Mouse (Mus musculus): Measurements from ENCODE around the gene Tulp2. TPM values are rescaled to one million over a fixed set of nuclear protein-coding genes. Genes with fewer than 3 reads are reported as not detected.

Tulp2 gene
- 0.28 and 1.3 TPM in 2 replicates for polyA plus RNA-seq (2015; fragmentation: Nextera tagmentation; extraction: Ambion mirVana)

DNA sequence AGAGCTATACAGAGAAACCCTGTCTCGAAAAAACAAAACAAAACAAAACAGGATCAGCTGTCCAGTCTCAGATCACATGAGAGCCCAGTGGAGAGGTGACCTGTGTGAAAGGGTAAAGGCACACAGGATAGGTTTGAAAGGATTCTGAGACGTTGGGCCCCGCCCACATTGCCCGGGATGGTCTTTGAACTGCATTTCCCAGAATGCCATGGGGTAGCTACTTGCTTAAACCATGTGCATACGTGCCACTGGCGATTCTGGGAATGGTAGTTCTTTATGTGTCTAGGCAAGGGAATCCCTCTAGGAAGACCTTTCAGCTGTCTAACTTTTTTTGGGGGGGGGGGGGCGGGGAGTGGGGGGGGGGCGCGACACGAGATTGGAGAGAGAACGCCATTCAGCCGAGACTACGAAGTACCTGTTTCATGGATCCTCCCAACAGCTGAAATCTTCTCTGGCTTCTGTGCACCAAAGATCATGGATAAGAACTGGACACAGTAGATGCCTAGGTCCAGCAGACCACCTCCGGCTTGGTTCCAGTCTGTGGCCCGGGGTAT, at the start of gene Tulp2:
Tulp2 (plus strand) TSS at position 504 of the 554 bp plus-strand sequence.
- Histone ChIP-seq H3K27me3 (no peaks in the 10 kb centered on the region), H3K4me2 (no peak within 1 kb of the TSS), H3K4me3 (no peak within 1 kb of the TSS), H3K36me3 (no peaks in the 10 kb centered on the region), H3K27ac (no peak within 1 kb of the TSS), H3K9me3 (replicated peaks) (no peaks in the 10 kb centered on the region), H3K4me1 (replicated peaks) (no peaks in the 10 kb centered on the region), H3K9ac (no peak within 1 kb of the TSS)
- 47% methylated on average over 15 of the region's 15 CpGs for WGBS
- ATAC-seq (replicated peaks; ENCODE audit: insufficient number of reproducible peaks, insufficient read depth, low FRiP score, low read depth), result peak; percentile 74

DNA sequence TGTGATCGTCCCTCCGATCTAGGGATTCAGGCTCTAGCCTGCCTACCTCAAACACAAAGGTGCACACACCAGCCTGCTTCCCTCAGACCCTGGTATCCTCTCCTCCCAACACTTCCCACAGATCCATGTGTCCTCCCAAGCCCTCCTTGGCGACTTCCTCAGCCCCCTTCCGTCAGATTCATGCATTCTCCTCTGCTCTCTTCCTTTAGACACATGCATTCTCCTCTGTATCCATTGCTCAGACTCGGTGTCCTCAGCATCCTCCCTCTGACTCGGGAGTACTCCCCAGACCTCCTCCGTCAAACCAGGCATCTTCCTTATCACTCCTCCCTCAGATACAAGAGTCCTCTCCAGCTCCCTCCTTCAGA, 47.9 kb upstream of the Tulp2 start:
- Histone ChIP-seq H3K36me3 (peaks cover 28% of the 10 kb centered on the region), H3K4me3 (peak overlapping the region; percentile 80), H3K27me3 (no peaks in the 10 kb centered on the region), H3K4me1 (replicated peaks) (peaks cover 44% of the 10 kb centered on the region), H3K9me3 (replicated peaks) (no peaks in the 10 kb centered on the region), H3K27ac (peak overlapping the region; percentile 91), H3K9ac (peak overlapping the region; percentile 81), H3K4me2 (peak overlapping the region; percentile 94)
- 0% methylated on average over 7 of the region's 7 CpGs for WGBS
- no peak for ATAC-seq (replicated peaks; ENCODE audit: insufficient number of reproducible peaks, insufficient read depth, low FRiP score, low read depth)

DNA sequence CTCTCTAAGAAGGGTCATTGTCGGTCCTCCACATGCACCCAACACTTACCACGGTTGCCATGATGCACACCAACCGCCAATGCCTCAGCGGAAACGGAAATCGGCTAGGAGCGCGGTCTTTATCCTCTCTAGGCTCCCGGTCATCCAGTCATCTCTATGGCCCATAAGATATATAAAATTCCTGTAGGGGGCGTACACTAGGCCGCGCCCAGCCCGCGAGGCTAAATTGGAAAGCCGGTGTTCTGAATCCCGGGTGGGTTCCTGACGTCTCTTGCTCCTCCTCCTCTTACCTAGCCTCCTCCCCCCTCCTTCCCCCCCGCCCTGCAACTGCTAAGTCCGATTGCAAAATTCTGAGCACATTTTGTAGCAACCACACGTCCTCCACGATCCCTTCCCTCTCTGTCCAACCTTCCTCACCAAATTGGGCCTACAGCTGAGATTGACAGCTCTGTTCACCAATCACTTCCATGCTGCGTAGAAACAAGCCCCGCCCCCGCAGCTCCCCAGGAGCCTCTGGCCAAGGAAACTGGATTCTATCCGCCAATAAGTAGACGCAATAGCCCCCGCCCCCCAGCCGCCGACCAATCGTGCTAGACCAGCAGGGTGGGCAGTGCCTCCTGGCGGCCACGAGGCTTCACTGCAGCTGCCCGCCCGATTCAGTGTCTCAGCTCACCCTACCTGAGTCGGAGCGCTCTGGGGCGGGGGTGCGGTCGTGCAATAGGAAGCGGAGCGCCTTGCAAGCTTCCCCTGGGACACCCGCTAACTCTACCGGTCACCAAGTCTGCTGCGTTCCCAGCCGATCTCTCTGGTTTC, 47.3 kb upstream of the Tulp2 start, which contains the start of gene Gys1:
Gys1 (plus strand) TSS at position 642 of the 813 bp plus-strand sequence.
- no peaks in the 10 kb centered on the region for H3K27me3 ChIP-seq
- peak within 1 kb of the TSS; percentile 91 for H3K27ac ChIP-seq
- peak within 1 kb of the TSS; percentile 80 for H3K4me3 ChIP-seq
- H3K9ac ChIP-seq, result peak within 1 kb of the TSS; percentile 88
- H3K36me3 ChIP-seq, result peaks cover 23% of the 10 kb centered on the region
- peak within 1 kb of the TSS; percentile 94 for H3K4me2 ChIP-seq
- WGBS, result under 1% methylated on average over 45 of the region's 45 CpGs
- no peaks in the 10 kb centered on the region for H3K9me3 ChIP-seq (replicated peaks)
- peaks cover 44% of the 10 kb centered on the region for H3K4me1 ChIP-seq (replicated peaks)
- ATAC-seq (replicated peaks; ENCODE audit: insufficient number of reproducible peaks, insufficient read depth, low FRiP score, low read depth), result peak; percentile 96

DNA sequence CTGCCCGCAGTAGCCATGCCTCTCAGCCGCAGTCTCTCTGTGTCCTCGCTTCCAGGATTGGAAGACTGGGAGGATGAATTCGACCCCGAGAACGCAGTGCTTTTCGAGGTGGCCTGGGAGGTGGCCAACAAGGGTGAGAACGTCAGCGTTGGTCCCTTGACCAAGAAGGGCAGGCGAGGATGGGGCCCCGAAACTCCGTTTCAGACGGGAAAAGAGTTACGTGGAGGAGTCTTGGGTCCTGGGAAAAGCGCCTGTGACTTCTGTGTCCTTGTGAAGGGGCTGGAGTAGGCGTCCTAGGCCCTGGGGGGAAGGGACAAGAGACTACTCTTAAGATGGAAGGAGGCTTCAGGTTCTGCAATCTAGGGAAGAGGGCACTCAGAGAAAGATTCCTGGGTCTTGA, 46.6 kb upstream of the Tulp2 start:
- H3K9ac ChIP-seq, result peak overlapping the region; percentile 88
- peaks cover 44% of the 10 kb centered on the region for H3K4me1 ChIP-seq (replicated peaks)
- H3K36me3 ChIP-seq, result peaks cover 25% of the 10 kb centered on the region
- ATAC-seq (replicated peaks; ENCODE audit: insufficient number of reproducible peaks, insufficient read depth, low FRiP score, low read depth), result 0 out of 2 replicates have a peak, but pooled peaks have one; percentile 0
- peak overlapping the region; percentile 80 for H3K4me3 ChIP-seq
- no peaks in the 10 kb centered on the region for H3K9me3 ChIP-seq (replicated peaks)
- H3K27ac ChIP-seq, result peak overlapping the region; percentile 91
- 2% methylated on average over 16 of the region's 16 CpGs for WGBS
- H3K4me2 ChIP-seq, result peak overlapping the region; percentile 94
- H3K27me3 ChIP-seq, result no peaks in the 10 kb centered on the region

DNA sequence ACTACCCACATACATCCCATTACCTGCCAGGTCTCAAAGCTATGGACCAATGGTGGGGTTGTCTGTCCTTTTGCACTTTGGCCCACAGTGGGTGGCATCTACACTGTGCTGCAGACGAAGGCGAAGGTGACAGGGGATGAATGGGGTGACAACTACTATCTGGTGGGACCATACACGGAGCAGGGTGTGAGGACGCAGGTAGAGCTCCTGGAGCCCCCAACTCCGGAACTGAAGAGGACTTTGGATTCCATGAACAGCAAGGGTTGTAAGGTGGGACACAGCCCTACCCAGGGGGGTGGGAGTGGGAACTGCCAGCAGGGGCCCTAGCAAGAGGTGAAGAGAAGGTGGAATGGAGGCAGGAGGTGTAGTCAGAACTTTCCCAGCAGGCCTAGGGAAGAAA, 45.2 kb upstream of the Tulp2 start:
- ATAC-seq (replicated peaks; ENCODE audit: insufficient number of reproducible peaks, insufficient read depth, low FRiP score, low read depth), result no peak
- Histone ChIP-seq H3K27me3 (no peaks in the 10 kb centered on the region), H3K4me1 (replicated peaks) (peaks cover 44% of the 10 kb centered on the region), H3K27ac (no peak overlapping the region), H3K9ac (peak overlapping the region; percentile 88), H3K9me3 (replicated peaks) (no peaks in the 10 kb centered on the region), H3K4me3 (peak overlapping the region; percentile 80; the same call in 1 of the 2 replicates), H3K4me2 (peak overlapping the region; percentile 94), H3K36me3 (peaks cover 28% of the 10 kb centered on the region)
- WGBS, result 85% methylated on average over 5 of the region's 5 CpGs

DNA sequence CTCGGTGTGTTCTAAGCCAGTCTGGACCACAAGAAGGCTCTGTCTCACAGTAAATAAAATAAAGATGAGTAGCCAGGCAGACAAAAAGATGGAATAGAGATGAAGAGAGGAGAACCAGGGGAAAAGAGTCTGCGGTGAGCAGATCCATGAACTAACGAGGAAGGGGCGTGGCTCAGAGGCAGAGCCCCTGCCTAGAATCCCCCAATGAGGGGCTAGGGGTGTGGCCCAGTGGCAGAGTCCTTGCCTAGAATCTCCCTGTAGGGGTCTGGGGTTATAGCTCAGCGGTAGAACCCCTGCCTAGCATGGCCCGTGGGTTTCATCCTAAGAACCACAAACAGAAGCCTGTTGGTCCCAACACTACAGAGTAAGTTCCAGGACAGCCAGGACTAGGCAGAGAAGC, 44.6 kb upstream of the Tulp2 start:
- Histone ChIP-seq H3K27ac (no peak overlapping the region), H3K4me3 (no peak overlapping the region), H3K36me3 (peaks cover 27% of the 10 kb centered on the region), H3K27me3 (no peaks in the 10 kb centered on the region), H3K9me3 (replicated peaks) (no peaks in the 10 kb centered on the region), H3K4me1 (replicated peaks) (peaks cover 44% of the 10 kb centered on the region), H3K4me2 (peak overlapping the region; percentile 2; the same call in 1 of the 2 replicates), H3K9ac (no peak overlapping the region)
- ATAC-seq (replicated peaks; ENCODE audit: insufficient number of reproducible peaks, insufficient read depth, low FRiP score, low read depth), result no peak
- WGBS, result 40% methylated on average over 6 of the region's 6 CpGs

DNA sequence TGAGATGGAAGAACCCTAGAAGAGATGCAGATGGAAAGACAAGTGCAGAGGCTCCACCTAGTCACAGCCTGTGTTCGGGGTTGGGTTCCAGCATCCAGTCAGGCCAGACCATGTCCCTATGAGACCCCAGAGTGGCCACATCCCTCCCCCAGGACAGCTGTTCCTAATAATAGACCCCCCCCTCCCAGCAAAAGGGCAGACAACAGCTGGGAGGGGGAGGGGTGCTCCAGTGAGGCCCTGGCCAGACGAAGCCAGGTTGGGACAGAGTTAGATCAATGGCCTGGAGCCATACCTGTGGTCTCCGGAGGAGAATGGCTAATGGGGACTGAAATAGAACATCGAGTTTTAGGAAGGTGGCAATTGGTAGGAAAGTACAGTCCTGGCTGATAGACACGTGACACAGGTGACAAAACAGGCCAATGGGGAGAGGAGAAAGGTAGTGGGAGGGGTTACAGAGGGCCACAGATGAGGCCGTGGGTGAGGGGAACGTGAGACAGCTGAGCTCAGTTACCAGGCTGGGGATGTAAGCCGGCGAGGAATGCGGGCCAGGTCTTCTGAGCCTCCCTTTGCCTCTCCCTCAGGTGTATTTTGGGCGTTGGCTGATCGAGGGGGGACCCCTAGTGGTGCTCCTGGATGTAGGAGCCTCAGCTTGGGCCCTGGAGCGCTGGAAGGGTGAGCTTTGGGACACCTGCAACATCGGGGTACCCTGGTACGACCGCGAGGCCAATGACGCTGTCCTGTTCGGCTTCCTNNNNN, 44.0 kb upstream of the Tulp2 start, which contains the start of gene Ruvbl2:
Ruvbl2 (minus strand) TSS at position 576 of the 756 bp plus-strand sequence.
- H3K4me1 ChIP-seq (replicated peaks), result peaks cover 42% of the 10 kb centered on the region
- no peaks in the 10 kb centered on the region for H3K27me3 ChIP-seq
- no peak for ATAC-seq (replicated peaks; ENCODE audit: insufficient number of reproducible peaks, insufficient read depth, low FRiP score, low read depth)
- no peaks in the 10 kb centered on the region for H3K9me3 ChIP-seq (replicated peaks)
- H3K9ac ChIP-seq, result no peak within 1 kb of the TSS
- H3K27ac ChIP-seq, result no peak within 1 kb of the TSS
- H3K36me3 ChIP-seq, result peaks cover 31% of the 10 kb centered on the region
- no peak within 1 kb of the TSS; the same call in 1 of the 2 replicates for H3K4me3 ChIP-seq
- H3K4me2 ChIP-seq, result peak within 1 kb of the TSS; percentile 2; the same call in 1 of the 2 replicates
- 30% methylated on average over 19 of the region's 19 CpGs for WGBS

DNA sequence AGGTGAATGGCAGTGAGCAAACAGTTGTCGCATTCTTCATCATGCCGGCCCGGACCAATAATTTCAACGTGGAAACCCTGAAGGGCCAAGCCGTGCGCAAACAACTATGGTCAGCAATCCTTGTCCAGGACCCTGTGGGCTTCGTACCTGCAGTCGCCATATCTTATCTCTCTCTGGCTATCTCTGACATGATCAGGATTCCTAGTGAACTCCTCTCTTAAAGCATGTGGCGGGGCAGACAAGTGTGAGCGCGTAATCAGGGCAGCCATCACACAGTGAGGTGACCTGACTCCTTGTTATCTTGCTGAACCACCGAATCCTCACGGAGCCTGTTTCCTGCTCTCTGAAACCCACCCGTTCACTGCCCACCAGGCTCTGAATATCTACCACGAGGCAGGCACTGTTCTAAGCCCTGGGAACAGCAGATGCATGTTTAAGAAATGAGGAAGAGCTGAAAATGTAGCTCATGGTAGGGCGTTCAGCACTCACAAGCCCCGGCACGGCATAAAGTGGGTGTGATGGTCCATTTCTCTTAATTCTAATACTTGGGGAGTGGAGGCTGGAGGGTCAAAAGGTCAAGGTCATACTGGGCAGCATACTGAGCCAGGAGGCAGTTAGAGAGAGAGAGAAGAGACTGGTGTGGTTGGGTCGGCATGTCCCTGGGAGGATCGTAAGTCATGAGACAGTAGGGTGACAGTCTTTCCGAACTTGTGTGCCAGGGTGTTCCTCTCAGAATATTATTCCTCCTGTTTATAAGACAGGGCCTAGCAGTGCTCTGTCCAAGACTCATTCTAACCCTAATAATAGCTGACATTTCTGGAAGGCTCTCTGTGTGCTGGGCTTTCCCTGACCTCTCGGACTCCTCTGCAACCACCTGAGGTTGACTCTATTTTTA, 37.9 kb upstream of the Tulp2 start:
- Histone ChIP-seq H3K4me3 (no peak overlapping the region), H3K36me3 (peaks cover 79% of the 10 kb centered on the region), H3K9ac (no peak overlapping the region), H3K4me1 (replicated peaks) (peaks cover 7% of the 10 kb centered on the region; the same call in 1 of the 2 replicates), H3K27me3 (no peaks in the 10 kb centered on the region), H3K4me2 (no peak overlapping the region), H3K27ac (no peak overlapping the region), H3K9me3 (replicated peaks) (no peaks in the 10 kb centered on the region)
- WGBS, result 74% methylated on average over 22 of the region's 22 CpGs
- no peak for ATAC-seq (replicated peaks; ENCODE audit: insufficient number of reproducible peaks, insufficient read depth, low FRiP score, low read depth)

DNA sequence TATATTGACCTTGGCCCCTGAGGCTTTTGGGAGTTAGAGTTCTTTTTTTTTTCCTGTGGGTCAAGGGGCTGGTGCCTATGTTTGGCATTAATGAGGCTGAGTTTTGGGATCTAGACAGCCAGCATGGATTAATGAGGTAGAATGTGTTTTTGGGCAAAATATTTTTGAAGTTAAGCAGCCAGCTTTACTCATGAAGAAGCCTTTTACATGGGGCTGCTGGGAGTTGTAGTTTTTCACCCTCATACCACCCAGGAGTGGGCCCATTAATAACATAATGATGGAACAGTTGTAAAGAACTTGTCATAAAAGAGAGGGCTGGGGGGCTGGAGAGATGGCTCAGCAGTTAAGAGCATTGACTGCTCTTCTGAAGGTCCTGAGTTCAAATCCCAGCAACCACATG, 35.1 kb upstream of the Tulp2 start:
- Histone ChIP-seq H3K36me3 (peaks cover 70% of the 10 kb centered on the region), H3K9me3 (replicated peaks) (no peaks in the 10 kb centered on the region), H3K27ac (no peak overlapping the region), H3K4me3 (no peak overlapping the region), H3K4me1 (replicated peaks) (peaks cover 7% of the 10 kb centered on the region; the same call in 1 of the 2 replicates), H3K27me3 (no peaks in the 10 kb centered on the region), H3K4me2 (no peak overlapping the region), H3K9ac (no peak overlapping the region)
- ATAC-seq (replicated peaks; ENCODE audit: insufficient number of reproducible peaks, insufficient read depth, low FRiP score, low read depth), result no peak

DNA sequence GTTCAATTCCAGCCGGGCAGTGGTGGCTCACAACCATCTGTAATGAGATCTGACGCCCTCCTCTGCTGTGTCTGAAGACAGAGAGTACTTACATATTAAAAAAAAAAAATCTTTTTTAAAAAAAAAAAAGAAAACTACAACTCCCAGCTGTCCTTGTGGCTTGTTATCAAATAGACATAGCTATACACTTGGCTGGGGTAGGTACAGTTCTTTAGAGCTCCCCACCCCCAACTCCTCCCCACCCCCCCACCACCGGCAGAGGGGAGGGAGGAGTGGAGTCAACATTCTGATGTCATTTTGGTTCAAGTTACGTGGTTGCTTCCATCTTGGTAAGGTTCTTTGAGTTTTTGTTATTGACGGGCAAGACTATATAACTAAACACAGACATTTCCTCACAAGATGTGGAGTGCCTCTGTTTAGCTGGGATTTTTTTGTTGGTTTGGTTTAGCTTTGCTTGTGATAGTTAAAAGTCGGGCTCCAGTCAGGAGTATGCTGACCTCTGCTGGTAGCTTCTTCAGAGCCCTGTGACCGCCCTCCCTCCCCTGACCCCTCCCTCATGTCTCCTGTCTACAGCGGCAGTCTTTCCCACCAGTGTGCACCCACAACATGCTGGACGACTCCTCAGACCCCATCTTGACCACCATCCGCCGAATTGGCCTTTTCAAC, 34.2 kb upstream of the Tulp2 start:
- no peak overlapping the region for H3K4me2 ChIP-seq
- H3K4me3 ChIP-seq, result no peak overlapping the region
- 27% methylated on average over 11 of the region's 11 CpGs for WGBS
- H3K9me3 ChIP-seq (replicated peaks), result no peaks in the 10 kb centered on the region
- no peak overlapping the region; the same call in 1 of the 2 replicates for H3K9ac ChIP-seq
- ATAC-seq (replicated peaks; ENCODE audit: insufficient number of reproducible peaks, insufficient read depth, low FRiP score, low read depth), result 0 out of 2 replicates have a peak, but pooled peaks have one; percentile 21
- H3K36me3 ChIP-seq, result peaks cover 73% of the 10 kb centered on the region
- H3K27ac ChIP-seq, result no peak overlapping the region
- no peaks in the 10 kb centered on the region for H3K27me3 ChIP-seq
- peaks cover 7% of the 10 kb centered on the region; the same call in 1 of the 2 replicates for H3K4me1 ChIP-seq (replicated peaks)
